Mouse (Mus musculus) heart, postnatal 10 days (tissue): ENCODE data around the gene Tulp2. TPM values are rescaled to one million over a fixed set of nuclear protein-coding genes. Genes with fewer than 3 reads are reported as not detected.

Experiments used
- DNase-seq, 2 experiments: peaks; one replicate each; pipeline ENCODE4 v3.0.0; 2021
- intact Hi-C: fragments of 180-260 bp; cut with DNase I; formaldehyde crosslinking; loops from one replicate; pipeline ENCODE4 v1.15.1; 2025
- microRNA-seq, 2 experiments: library from miRNA; unstranded; fragments of <30 nt; microRNA quantifications; one replicate each; pipeline ENCODE4 v1.2.0; 2022
- total RNA-seq, 2 experiments: library from RNA; stranded (reverse); gene quantifications; 2 replicates each; pipeline ENCODE4 v1.2.3; 2021

Gene Tulp2
- total RNA-seq, 2 experiments from 2014 or later = not detected

GRCm38 (mm10) chr7:45570103-45570741, 88.5 kb downstream of the Tulp2 start, which contains the start of gene Bcat2:
TSS of gene Bcat2 (plus strand) at chr7:45570153.
- DNase-seq = peak; percentile 80 to 82
- intact Hi-C loops = loop anchor here (2.0 kb wide), 1 partner anchor 19 kb away; no protein-coding TSS in a partner anchor

GRCm38 (mm10) chr7:45571966-45572365, 90.3 kb downstream of the Tulp2 start:
- intact Hi-C loops = loop anchor here (2.0 kb wide), 1 partner anchor 17 kb away; no protein-coding TSS in a partner anchor
- DNase-seq = no peak

Small RNAs within 50 kb of the gene (microRNA-seq; reads per million reads assigned to microRNA genes)
- gene Gm22133 = 0 reads per million in 2 experiments

Other genes with a start within 250 kb of the Tulp2 start
- 1 to 10 TPM; 3.0 to 4.0 TPM for gene Cd37, start 242.8 kb upstream of the Tulp2 start, total RNA-seq
- not detected for gene Slc6a16, start 240.8 kb upstream of the Tulp2 start, total RNA-seq
- not detected for gene Slc6a21, start 204.4 kb upstream of the Tulp2 start, total RNA-seq
- 10 to 100 TPM; 21.0 to 26.1 TPM for gene Trpm4, start 148.1 kb upstream of the Tulp2 start, total RNA-seq
- gene Hrc, start 146.6 kb upstream of the Tulp2 start, total RNA-seq = 100 to 1,000 TPM; 320 to 351 TPM
- gene Ppfia3, start 114.9 kb upstream of the Tulp2 start, total RNA-seq = under 1 TPM; 0.22 to 0.31 TPM
- 1 to 10 TPM in 1 of 2 experiments, under 1 TPM in 1; 0.97 to 1.1 TPM for gene Lin7b, start 111.3 kb upstream of the Tulp2 start, total RNA-seq
- 100 to 1,000 TPM; 146 to 161 TPM for gene Snrnp70, start 86.1 kb upstream of the Tulp2 start, total RNA-seq
- under 1 TPM; 0.41 to 0.79 TPM for gene Kcna7, start 76.2 kb upstream of the Tulp2 start, total RNA-seq
- gene Ntf5, start 68.2 kb upstream of the Tulp2 start, total RNA-seq = under 1 TPM; 0.22 to 0.26 TPM
- not detected for gene Lhb, start 61.1 kb upstream of the Tulp2 start, total RNA-seq
- 10 to 100 TPM; 74.6 to 79.0 TPM for gene Gys1, start 47.0 kb upstream of the Tulp2 start, total RNA-seq
- 10 to 100 TPM; 30.4 to 30.7 TPM for gene Ruvbl2, start 43.8 kb upstream of the Tulp2 start, total RNA-seq
- 100 to 1,000 TPM; 232 to 268 TPM for gene Ftl1, start 22.0 kb upstream of the Tulp2 start, total RNA-seq
- 10 to 100 TPM; 44.5 to 45.8 TPM for gene Bax, start 15.0 kb upstream of the Tulp2 start, total RNA-seq
- gene Gm45808, start 4.9 kb downstream of the Tulp2 start, total RNA-seq = 1 to 10 TPM; 2.2 to 2.5 TPM
- 1 to 10 TPM; 4.7 to 6.0 TPM for gene Dhdh, start 6.9 kb downstream of the Tulp2 start, total RNA-seq
- 100 to 1,000 TPM; 144 to 151 TPM for gene Nucb1, start 28.5 kb downstream of the Tulp2 start, total RNA-seq
- 10 to 100 TPM; 24.5 to 45.4 TPM for gene Ppp1r15a, start 44.4 kb downstream of the Tulp2 start, total RNA-seq
- gene Plekha4, start 44.5 kb downstream of the Tulp2 start, total RNA-seq = 1 to 10 TPM; 4.1 to 5.6 TPM
- under 1 TPM; 0.25 to 0.34 TPM for gene Hsd17b14, start 73.0 kb downstream of the Tulp2 start, total RNA-seq
- gene Bcat2, start 88.3 kb downstream of the Tulp2 start, total RNA-seq = 10 to 100 TPM; 54.7 to 54.9 TPM
- not detected for gene Fgf21, start 133.6 kb downstream of the Tulp2 start, total RNA-seq
- gene Fut1, start 135.4 kb downstream of the Tulp2 start, total RNA-seq = not detected
- gene Izumo1, start 139.9 kb downstream of the Tulp2 start, total RNA-seq = under 1 TPM; 0.22 to 0.65 TPM
- 10 to 100 TPM; 51.9 to 52.4 TPM for gene Rasip1, start 145.6 kb downstream of the Tulp2 start, total RNA-seq
- 1 to 10 TPM; 7.5 to 8.5 TPM for gene Mamstr, start 158.1 kb downstream of the Tulp2 start, total RNA-seq
- under 1 TPM in 1 of 2 experiments, not detected in 1; 0.38 TPM for gene Fut2, start 184.5 kb downstream of the Tulp2 start, total RNA-seq
- under 1 TPM in 1 of 2 experiments, not detected in 1; 0.15 TPM for gene Ntn5, start 202.1 kb downstream of the Tulp2 start, total RNA-seq
- gene Sec1, start 212.5 kb downstream of the Tulp2 start, total RNA-seq = under 1 TPM in 1 of 2 experiments, not detected in 1; 0.22 TPM
- 1 to 10 TPM; 4.2 to 4.6 TPM for gene Car11, start 218.0 kb downstream of the Tulp2 start, total RNA-seq
- 10 to 100 TPM; 22.7 to 29.8 TPM for gene Dbp, start 223.2 kb downstream of the Tulp2 start, total RNA-seq
- gene Rpl18, start 233.6 kb downstream of the Tulp2 start, total RNA-seq = 100 to 1,000 TPM; 698 to 700 TPM
- 10 to 100 TPM; 17.4 to 20.1 TPM for gene Sphk2, start 236.1 kb downstream of the Tulp2 start, total RNA-seq
- gene Fam83e, start 239.3 kb downstream of the Tulp2 start, total RNA-seq = under 1 TPM; 0.10 to 0.12 TPM
- gene Spaca4, start 243.9 kb downstream of the Tulp2 start, total RNA-seq = not detected